Mouse (Mus musculus) olfactory bulb, adult 2 months (tissue): ENCODE data around the gene Tmem182.

Experiments used
- CTCF ChIP-seq: fragments of 200-500 bp; IDR thresholded peaks from 2 replicates; pipeline ENCODE4 v1.5.1; 2012; ENCODE audit warnings: low read depth, mild to moderate bottlenecking, low read length, moderate library complexity; ENCODE audit not compliant: insufficient read depth
- POLR2A ChIP-seq: fragments of 200-500 bp; IDR thresholded peaks from 2 replicates; pipeline ENCODE4 v1.6.1; 2012; ENCODE audit warnings: mild to moderate bottlenecking, low read depth, low read length, moderate library complexity; ENCODE audit not compliant: insufficient read depth

- TF ChIP-seq CTCF (no peak), POLR2A (no peak)
These were observed 59.6 kb downstream of the Tmem182 start for GRCm38 (mm10) chr1:40865043-40865442.
